Mouse (Mus musculus): ENCODE measurements at regions not wholly inside any gene's neighbourhood (a gene's known extent, or its start where the extent isn't known, plus 50 kb on each side); places are given as distances from the start of the nearest gene placed in this dataset.

GRCm38 (mm10) chr3:6676382-6676781 is 56.1 kb upstream of the 1700008P02Rik start:
- DNase-seq (ENCODE audit: low spot score): no peak

- DNase-seq (ENCODE audit: low spot score): no peak
Observed at GRCm38 (mm10) chr3:6675354-6675753, 55.1 kb upstream of the 1700008P02Rik start.
